ENCODE assay signal across 9 mouse cellular contexts in genomic region chr16:90385326-90385687, GRCm38 (mm10). TPM values are rescaled to one million over a fixed set of nuclear protein-coding genes. Genes with fewer than 3 reads are reported as not detected.
DNase-seq lines count a peak whose midpoint lies in the region; ATAC-seq lines count a peak whose summit lies in the region.
"Had no signal": no experiment of that assay in that cellular context is flagged by ENCODE, and none has a peak within 500 bp of the region (broad histone marks: within the 10 kb centered on the region; RNA-seq: fewer than 3 reads in every experiment).

No protein-coding gene starts in this region.

- no peaks in the 10 kb centered on the region for H3K36me3 ChIP-seq in heart, embryonic 15.5 days
- H3K36me3 ChIP-seq in hindbrain, embryonic 12.5 days, result no peaks in the 10 kb centered on the region

- H3K4me1 ChIP-seq in heart, embryonic 15.5 days (replicated peaks), result peaks cover 43% of the 10 kb centered on the region
- peaks cover 39% of the 10 kb centered on the region for H3K4me1 ChIP-seq in hindbrain, embryonic 12.5 days

- peak overlapping the region; percentile 62 for H3K4me3 ChIP-seq in heart, embryonic 15.5 days
- peak overlapping the region; percentile 65 for H3K4me3 ChIP-seq in hindbrain, embryonic 12.5 days

- no peaks in the 10 kb centered on the region; the same call in 1 of the 2 replicates for H3K27me3 ChIP-seq in heart, embryonic 15.5 days
- H3K27me3 ChIP-seq in hindbrain, embryonic 12.5 days, result peaks cover 21% of the 10 kb centered on the region
- H3K27me3 ChIP-seq: Patski had no signal

- no peak; the same call in 1 of the 2 replicates for ATAC-seq in heart, embryonic 15.5 days (replicated peaks; ENCODE audit: insufficient number of reproducible peaks, insufficient read depth, low FRiP score, low read depth)
- ATAC-seq in hindbrain, embryonic 12.5 days (ENCODE audit: low FRiP score), result peak; percentile 29; the same call in 1 of the 2 replicates

- H3K27ac ChIP-seq in heart, embryonic 15.5 days, result peak overlapping the region; percentile 95
- H3K27ac ChIP-seq in hindbrain, embryonic 12.5 days, result peak overlapping the region; percentile 94

- WGBS in heart, embryonic 15.5 days, result under 1% methylated on average over 16 of the region's 16 CpGs
- WGBS in hindbrain, embryonic 12.5 days, result under 1% methylated on average over 16 of the region's 16 CpGs

- intact Hi-C loops in heart, postnatal 14 days (cut with DNase I), result loop anchor here (5.0 to 10.0 kb wide), 2 partner anchors 67 to 239 kb away; no protein-coding TSS in a partner anchor

- no peak for DNase-seq in heart, postnatal 14 days
- DNase-seq in brain, adult 2 months (ENCODE audit: low read depth, low spot score), result peak; percentile 37
- DNase-seq in lung, postnatal 36 days, result peak; percentile 9
- DNase-seq in urinary bladder, postnatal 14 days (ENCODE audit: low spot score), result no peak
- no peak for DNase-seq in spleen, adult 18-20 months
- DNase-seq in gastrocnemius, postnatal 10 days, result no peak

- H3K9me3 ChIP-seq in heart, embryonic 15.5 days (replicated peaks), result peaks cover 3% of the 10 kb centered on the region; the same call in 1 of the 2 replicates
- H3K9me3 ChIP-seq in hindbrain, embryonic 12.5 days (replicated peaks), result no peaks in the 10 kb centered on the region

- H3K4me2 ChIP-seq in heart, embryonic 15.5 days, result peak overlapping the region; percentile 75
- H3K4me2 ChIP-seq in hindbrain, embryonic 12.5 days (replicated peaks), result peak overlapping the region; percentile 80

- peak overlapping the region; percentile 77 for H3K9ac ChIP-seq in heart, embryonic 15.5 days
- H3K9ac ChIP-seq in hindbrain, embryonic 12.5 days, result peak overlapping the region; percentile 84

RNA-seq across cellular contexts. Expression of gene Hunk, which starts 0.5 kb away (rescaled TPM):
- polyA plus RNA-seq in heart, embryonic 15.5 days (2015; fragmentation: Nextera tagmentation; extraction: Ambion mirVana), result 7.2 and 9.8 TPM in 2 replicates
- total RNA-seq in heart, postnatal 14 days (2021), result 1 to 10 TPM; 2.0 to 2.3 TPM
- 17.9 and 18.9 TPM in 2 replicates for polyA plus RNA-seq in hindbrain, embryonic 12.5 days (2016; fragmentation: Nextera tagmentation; extraction: Ambion mirVana)
- 1 to 10 TPM; 6.0 to 6.1 TPM for total RNA-seq in gastrocnemius, postnatal 10 days (2021)

Comparison
In these comparisons a context has a peak if more than half of its experiments do, and no peak if none do; other contexts are left out.
1. DNase-seq: peak in brain, adult 2 months (single experiment) and lung, postnatal 36 days (single experiment); none in heart, postnatal 14 days (0 of 2), urinary bladder, postnatal 14 days (single experiment), spleen, adult 18-20 months (0 of 2) and gastrocnemius, postnatal 10 days (single experiment).